Mouse (Mus musculus) lung, postnatal 0 days (tissue): ENCODE data around the gene Syt5.

ENCODE experiments used
- CTCF ChIP-seq: IDR thresholded peaks from 2 replicates; pipeline ENCODE4 v1.5.1; 2016; ENCODE audit warnings: antibody characterized with exemption, mild to moderate bottlenecking
- EP300 ChIP-seq: IDR thresholded peaks from 2 replicates; pipeline ENCODE4 v1.6.1; 2016; ENCODE audit warnings: antibody characterized with exemption, mild to moderate bottlenecking, control low read depth

DNA sequence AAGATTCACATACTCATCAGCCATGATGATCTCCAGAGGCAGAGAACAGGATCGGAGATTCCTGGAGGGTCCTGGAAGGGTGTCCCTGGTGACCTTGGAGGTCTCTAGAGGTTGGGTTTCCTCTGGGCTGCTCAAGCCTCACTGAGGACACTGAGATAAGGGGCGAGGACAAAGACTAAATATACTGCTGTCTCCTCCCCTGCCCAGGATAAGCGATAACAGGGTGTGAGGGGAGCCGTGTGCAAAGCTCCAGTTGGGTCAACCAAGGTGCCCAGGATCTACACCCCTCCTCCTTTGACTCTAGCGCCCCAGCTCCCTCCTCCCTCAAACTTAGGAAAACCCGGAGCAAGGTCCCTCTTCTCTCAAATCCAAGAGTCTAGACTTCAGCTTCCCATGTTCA, 25.0 kb downstream of the Syt5 start:
- TF ChIP-seq EP300: no peak
- TF ChIP-seq CTCF: no peak
